Mouse (Mus musculus) forebrain, embryonic 11.5 days (tissue): Measurements from ENCODE around the gene Cxcl2. TPM values are rescaled to one million over a fixed set of nuclear protein-coding genes. Genes with fewer than 3 reads are reported as not detected.

Source experiments
- ATAC-seq: fragments of 200-750 bp; cut with Nextera tagmentation; replicated peaks from 2 replicates; pipeline ENCODE4 v1.8.0; 2017; ENCODE audit warnings: moderate TSS enrichment; ENCODE audit not compliant: low FRiP score
- DNase-seq: peaks from one replicate; pipeline ENCODE4 v3.0.0-alpha.2; 2017; ENCODE audit warnings: low spot score
- H3K27ac ChIP-seq: fragments of 300-500 bp; sonication (generic); 2 replicates; pipeline ENCODE4 v1.5.1; 2014; ENCODE audit warnings: low read depth, low read length
- H3K27me3 ChIP-seq: fragments of 300-500 bp; sonication (generic); 2 replicates; pipeline ENCODE4 v1.6.1; 2014; ENCODE audit warnings: mild to moderate bottlenecking, low read length, mixed read lengths; ENCODE audit not compliant: control insufficient read depth, insufficient read depth
- H3K36me3 ChIP-seq: fragments of 300-500 bp; sonication (generic); 2 replicates; pipeline ENCODE4 v1.6.1; 2014; ENCODE audit warnings: mild to moderate bottlenecking, low read length, moderate library complexity, mixed read lengths; ENCODE audit not compliant: control insufficient read depth, insufficient read depth
- H3K4me1 ChIP-seq: fragments of 300-500 bp; sonication (generic); replicated peaks from 2 replicates; pipeline ENCODE4 v1.6.1; 2014; ENCODE audit warnings: low read length, mixed read lengths; ENCODE audit not compliant: control insufficient read depth, insufficient read depth
- H3K4me2 ChIP-seq: fragments of 300-500 bp; sonication (generic); 2 replicates; pipeline ENCODE4 v1.6.1; 2014; ENCODE audit warnings: low read depth, mild to moderate bottlenecking, low read length, moderate library complexity, mixed read lengths; ENCODE audit not compliant: severe bottlenecking
- H3K4me3 ChIP-seq: fragments of 300-500 bp; sonication (generic); 2 replicates; pipeline ENCODE4 v1.5.1; 2014; ENCODE audit warnings: low read depth, low read length
- H3K9ac ChIP-seq: fragments of 300-500 bp; sonication (generic); 2 replicates; pipeline ENCODE4 v1.6.1; 2014; ENCODE audit warnings: low read length
- H3K9me3 ChIP-seq: fragments of 300-500 bp; sonication (generic); 2 replicates; pipeline ENCODE4 v1.6.1; 2016; ENCODE audit warnings: low read length, mixed read lengths; ENCODE audit not compliant: control insufficient read depth
- WGBS: fragments of 180-500 bp; shearing (Covaris S2); extraction: QIAGEN DNeasy Blood & Tissue Kit; methylation state at CpG from one replicate; pipeline ENCODE4 v1.1.7; 2014; 5-methylcytosine and 5-hydroxymethylcytosine counted together
- polyA plus RNA-seq: library from polyadenylated mRNA; unstranded; fragments of >200 nt; fragmentation: Nextera tagmentation; extraction: Ambion mirVana; gene quantifications from 2 replicates; pipeline ENCODE4 v1.2.1, GENCODE M21; 2014

The Cxcl2 gene
- not detected in 2 replicates for polyA plus RNA-seq

DNA sequence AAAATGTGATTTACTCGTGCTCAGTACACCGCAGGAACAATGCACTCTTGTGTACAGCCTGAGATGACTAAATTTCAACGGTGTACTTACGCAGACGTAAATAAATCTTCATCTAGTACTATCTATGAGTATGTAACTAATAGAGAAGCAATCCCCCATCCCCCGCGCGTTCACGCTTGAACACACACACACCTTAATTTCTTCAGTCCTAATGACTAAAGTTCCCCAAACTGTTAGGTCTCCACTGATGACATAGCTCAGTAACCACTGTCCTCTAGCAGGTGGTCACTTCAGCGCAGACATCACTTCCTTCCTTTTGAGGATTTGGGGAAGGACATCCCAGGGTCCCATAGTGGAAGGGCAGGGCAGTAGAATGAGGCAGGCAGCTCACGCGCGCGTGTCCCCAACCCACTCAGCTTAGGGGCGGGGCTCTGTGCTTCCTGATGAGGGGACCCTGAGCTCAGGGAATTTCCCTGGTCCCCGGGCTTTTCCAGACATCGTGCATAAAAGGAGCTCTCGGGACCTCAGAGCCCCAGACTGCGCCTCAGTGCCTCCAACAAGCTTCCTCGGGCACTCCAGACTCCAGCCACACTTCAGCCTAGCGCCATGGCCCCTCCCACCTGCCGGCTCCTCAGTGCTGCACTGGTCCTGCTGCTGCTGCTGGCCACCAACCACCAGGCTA, at the start of gene Cxcl2:
Cxcl2 (plus strand) TSS at position 533 of the 682 bp plus-strand sequence.
- Histone ChIP-seq H3K4me1 (0 out of 2 replicates have a peak, but pooled peaks cover 3% of the 10 kb centered on the region), H3K9me3 (no peaks in the 10 kb centered on the region), H3K4me3 (peak within 1 kb of the TSS; percentile 26), H3K27me3 (0 out of 2 replicates have a peak, but pooled peaks cover 2% of the 10 kb centered on the region), H3K27ac (no peak within 1 kb of the TSS), H3K9ac (peak within 1 kb of the TSS; percentile 32), H3K4me2 (peak within 1 kb of the TSS; percentile 64), H3K36me3 (no peaks in the 10 kb centered on the region)
- ATAC-seq, result peak; percentile 76
- peak; percentile 56 for DNase-seq
- 8% methylated on average over 22 of the region's 22 CpGs for WGBS

DNA sequence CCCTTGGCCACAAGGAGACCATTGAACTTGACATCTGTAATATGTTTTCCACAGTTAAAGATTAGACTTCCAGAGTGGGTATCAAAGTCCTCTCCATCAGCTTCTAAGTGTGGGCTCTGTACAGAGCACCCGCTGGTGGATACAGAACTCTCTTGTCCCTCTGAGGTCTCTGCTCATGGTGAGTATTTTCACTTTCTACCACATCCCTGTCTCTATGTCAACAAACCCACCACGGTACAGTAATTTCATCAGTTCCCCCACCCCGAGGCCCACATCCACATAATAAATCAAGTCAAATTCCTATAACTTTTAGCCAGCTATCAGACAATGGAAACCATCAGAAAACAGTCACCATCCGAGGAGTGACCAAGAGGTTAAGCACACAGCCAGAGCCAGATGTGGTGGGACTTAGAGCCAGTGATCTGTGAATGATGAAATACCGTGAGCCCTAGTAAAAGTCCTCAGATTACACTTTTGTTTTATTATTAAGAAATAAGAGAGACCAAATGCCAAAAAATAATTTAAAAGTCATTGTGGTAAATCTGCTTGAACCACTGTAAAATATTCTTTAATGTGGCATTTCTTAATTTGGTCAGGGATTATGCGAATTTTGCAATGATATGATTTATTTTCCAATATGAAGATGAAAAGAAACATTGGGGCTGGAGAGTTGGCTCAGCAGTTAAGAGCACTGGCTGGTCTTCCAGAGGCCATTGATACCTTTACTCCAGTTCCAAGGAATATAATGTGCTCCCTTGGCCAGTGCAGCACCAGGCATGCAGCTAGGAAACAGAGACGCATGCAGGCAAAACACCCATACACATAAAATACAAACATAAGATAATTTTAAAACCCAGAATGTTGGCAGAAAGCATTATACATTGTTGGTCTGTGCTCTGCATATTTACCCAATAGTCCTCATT, 48.1 kb upstream of the Cxcl2 start:
- H3K4me3 ChIP-seq, result no peak overlapping the region
- no peak overlapping the region for H3K9ac ChIP-seq
- H3K36me3 ChIP-seq, result no peaks in the 10 kb centered on the region
- no peaks in the 10 kb centered on the region for H3K9me3 ChIP-seq
- 84% methylated on average over 7 of the region's 7 CpGs for WGBS
- ATAC-seq, result no peak
- H3K27ac ChIP-seq, result no peak overlapping the region
- H3K4me2 ChIP-seq, result no peak overlapping the region
- H3K4me1 ChIP-seq, result no peaks in the 10 kb centered on the region
- DNase-seq, result no peak
- H3K27me3 ChIP-seq, result no peaks in the 10 kb centered on the region

DNA sequence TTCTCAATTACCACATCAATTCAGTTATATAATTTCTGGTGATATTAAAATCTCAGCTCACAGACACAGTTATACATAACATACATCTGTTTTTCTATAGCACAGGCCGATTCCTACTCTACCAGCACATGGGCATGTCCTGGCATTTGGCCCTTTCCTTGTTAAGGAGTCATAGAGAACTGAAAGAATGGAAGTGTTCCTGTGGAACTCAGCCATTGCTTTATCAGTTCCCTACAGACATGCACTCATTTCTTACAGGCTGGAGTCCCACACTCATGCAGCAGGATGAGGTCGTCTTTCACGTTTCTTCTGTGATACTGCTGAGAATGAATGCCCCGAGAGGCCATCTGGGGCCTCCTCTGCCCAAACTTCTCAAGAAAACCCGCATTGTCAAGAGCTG, 46.2 kb upstream of the Cxcl2 start:
- Histone ChIP-seq H3K4me2 (no peak overlapping the region), H3K9ac (no peak overlapping the region), H3K4me1 (no peaks in the 10 kb centered on the region), H3K4me3 (no peak overlapping the region), H3K27me3 (no peaks in the 10 kb centered on the region), H3K9me3 (no peaks in the 10 kb centered on the region), H3K36me3 (no peaks in the 10 kb centered on the region), H3K27ac (no peak overlapping the region)
- no peak for ATAC-seq
- 86% methylated on average over 5 of the region's 5 CpGs for WGBS
- DNase-seq, result no peak

DNA sequence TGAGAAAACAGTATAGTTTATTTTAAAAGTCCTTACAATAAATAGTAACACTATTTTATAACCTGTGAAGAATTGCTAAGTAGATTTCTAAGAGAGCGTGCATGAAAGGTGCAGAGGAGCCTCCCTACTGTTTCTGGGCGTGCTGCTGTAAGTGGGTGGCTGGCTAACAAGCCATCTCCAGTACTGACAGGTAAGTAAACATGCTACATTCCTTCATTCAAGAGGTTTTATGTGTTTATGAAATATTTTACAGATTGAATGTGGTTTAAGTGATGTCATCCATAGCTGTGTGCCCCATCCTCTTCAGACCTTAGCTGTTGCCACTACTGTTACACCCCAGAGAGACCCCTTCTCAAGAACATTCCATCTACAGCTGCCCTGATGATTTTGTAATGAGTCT, 45.2 kb upstream of the Cxcl2 start:
- DNase-seq (no peak), ATAC-seq (no peak)
- Histone ChIP-seq H3K27ac (no peak overlapping the region), H3K4me1 (no peaks in the 10 kb centered on the region), H3K9ac (no peak overlapping the region), H3K9me3 (no peaks in the 10 kb centered on the region), H3K36me3 (no peaks in the 10 kb centered on the region), H3K4me3 (no peak overlapping the region), H3K27me3 (no peaks in the 10 kb centered on the region), H3K4me2 (no peak overlapping the region)
- WGBS, result 90% methylated on average over 2 of the region's 2 CpGs

DNA sequence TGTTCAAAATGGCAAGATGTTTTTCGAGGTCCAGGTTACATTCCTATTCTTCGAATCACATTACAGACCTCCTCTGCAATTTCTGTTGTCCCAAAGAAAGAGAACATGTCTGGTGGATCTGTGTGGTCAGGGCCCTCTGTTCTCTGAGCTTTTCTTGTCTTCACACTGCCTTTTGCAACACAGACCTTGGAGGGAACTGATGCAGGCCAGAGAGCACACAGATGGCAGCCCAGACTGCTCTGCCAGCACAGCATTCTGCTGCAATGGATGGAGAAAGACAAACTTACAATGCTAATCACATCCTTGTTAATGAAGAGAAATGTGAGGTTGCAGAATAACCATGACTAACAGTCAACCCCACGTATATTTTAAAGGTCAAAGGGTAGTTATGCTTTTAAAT, 44.6 kb upstream of the Cxcl2 start:
- Histone ChIP-seq H3K4me1 (no peaks in the 10 kb centered on the region), H3K4me2 (no peak overlapping the region), H3K4me3 (no peak overlapping the region), H3K9ac (no peak overlapping the region), H3K36me3 (no peaks in the 10 kb centered on the region), H3K27me3 (no peaks in the 10 kb centered on the region), H3K27ac (no peak overlapping the region), H3K9me3 (no peaks in the 10 kb centered on the region)
- DNase-seq (no peak), ATAC-seq (no peak)
- WGBS, result 84% methylated on average over 3 of the region's 3 CpGs

DNA sequence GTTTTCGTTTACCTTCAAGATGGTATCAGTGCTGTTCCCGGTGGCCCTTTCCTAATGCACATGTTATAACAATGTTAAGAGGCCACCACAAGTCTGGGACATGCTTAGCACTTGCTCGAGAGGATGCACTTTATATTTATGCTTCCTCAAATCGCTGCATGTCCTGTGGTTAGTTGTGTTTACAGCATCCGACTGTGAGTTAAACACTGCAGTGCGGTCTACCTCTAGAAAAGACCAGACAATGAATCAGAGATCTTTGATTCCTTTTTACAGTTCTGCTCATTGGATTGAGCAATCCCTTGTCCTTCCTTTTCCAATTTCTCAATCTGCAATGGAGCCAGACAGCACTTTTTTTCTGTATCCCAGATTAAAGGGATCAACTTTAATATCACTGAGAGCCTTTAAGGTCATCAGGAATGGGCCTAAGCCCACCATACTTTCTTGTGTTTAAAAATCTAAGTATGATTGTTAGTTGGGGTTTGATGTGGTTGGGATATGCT, 41.7 kb upstream of the Cxcl2 start:
- H3K9me3 ChIP-seq, result no peaks in the 10 kb centered on the region
- DNase-seq (no peak), ATAC-seq (no peak)
- H3K27me3 ChIP-seq, result no peaks in the 10 kb centered on the region
- H3K36me3 ChIP-seq, result no peaks in the 10 kb centered on the region
- H3K27ac ChIP-seq, result no peak overlapping the region
- WGBS, result 86% methylated on average over 6 of the region's 6 CpGs
- no peak overlapping the region for H3K4me2 ChIP-seq
- no peak overlapping the region for H3K9ac ChIP-seq
- no peak overlapping the region for H3K4me3 ChIP-seq
- H3K4me1 ChIP-seq, result no peaks in the 10 kb centered on the region

DNA sequence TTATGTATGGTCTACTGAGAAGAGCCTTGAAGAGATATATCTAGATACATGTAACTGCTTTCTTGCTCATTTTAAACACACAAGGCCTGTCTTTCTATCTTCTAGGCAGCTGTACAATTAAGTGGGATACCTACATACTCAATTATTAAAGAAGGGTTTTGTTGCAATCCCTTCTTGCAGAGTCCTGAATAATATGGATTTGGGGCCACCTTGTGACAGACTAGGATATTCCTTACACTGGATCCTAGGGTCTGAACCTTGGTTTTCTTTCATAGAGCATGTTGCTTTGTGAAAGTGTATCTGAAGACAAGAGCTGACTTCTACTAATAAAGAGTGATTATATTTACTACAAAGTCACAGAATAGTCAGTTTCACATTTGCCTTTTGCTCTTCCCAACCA, 36.9 kb upstream of the Cxcl2 start:
- no peak overlapping the region for H3K4me2 ChIP-seq
- no peak overlapping the region for H3K9ac ChIP-seq
- no peak for DNase-seq
- H3K9me3 ChIP-seq, result no peaks in the 10 kb centered on the region
- no peaks in the 10 kb centered on the region for H3K4me1 ChIP-seq
- H3K27me3 ChIP-seq, result no peaks in the 10 kb centered on the region
- no peaks in the 10 kb centered on the region for H3K36me3 ChIP-seq
- no peak overlapping the region for H3K27ac ChIP-seq
- no peak for ATAC-seq
- no peak overlapping the region for H3K4me3 ChIP-seq

DNA sequence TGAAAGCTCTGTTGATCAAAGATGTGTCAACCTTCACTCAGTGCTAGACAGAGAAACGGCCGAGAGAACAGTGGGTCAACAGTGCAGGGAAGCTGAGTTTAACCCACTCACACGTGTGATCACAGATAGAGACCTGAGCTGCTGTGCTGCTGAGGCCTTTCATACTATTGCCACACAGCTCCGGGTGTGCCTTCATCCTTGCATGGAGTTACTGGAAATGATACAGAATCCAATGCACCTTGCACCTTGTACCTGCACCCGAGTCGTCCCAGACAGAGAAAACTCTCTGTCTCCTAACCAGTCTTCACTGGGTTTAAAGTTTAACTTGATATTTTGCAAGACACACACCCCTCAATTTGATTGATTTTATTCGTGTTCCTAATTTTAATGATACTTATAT, 31.3 kb upstream of the Cxcl2 start:
- Histone ChIP-seq H3K27ac (no peak overlapping the region), H3K4me1 (no peaks in the 10 kb centered on the region), H3K4me3 (no peak overlapping the region), H3K9me3 (no peaks in the 10 kb centered on the region), H3K27me3 (no peaks in the 10 kb centered on the region), H3K4me2 (no peak overlapping the region), H3K36me3 (no peaks in the 10 kb centered on the region), H3K9ac (no peak overlapping the region)
- no peak for DNase-seq
- ATAC-seq, result no peak
- WGBS, result 86% methylated on average over 7 of the region's 7 CpGs
